Mouse (Mus musculus) heart, postnatal 10 days (tissue): ENCODE data around the gene Klhl35. TPM values are rescaled to one million over a fixed set of nuclear protein-coding genes. Genes with fewer than 3 reads are reported as not detected.
"Not testable (repeated sequence)": the region's sequence is repeated elsewhere in the genome, so short reads cannot be mapped to it uniquely, and the experiment has no call there.

Experiments used
- DNase-seq, 2 experiments: peaks; one replicate each; pipeline ENCODE4 v3.0.0; 2021
- intact Hi-C: fragments of 180-260 bp; cut with DNase I; formaldehyde crosslinking; loops from one replicate; pipeline ENCODE4 v1.15.1; 2025
- total RNA-seq, 2 experiments: library from RNA; stranded (reverse); gene quantifications; 2 replicates each; pipeline ENCODE4 v1.2.3; 2021

The Klhl35 gene
- total RNA-seq, 2 experiments from 2014 or later, result 0.35 to 0.62 TPM

DNA sequence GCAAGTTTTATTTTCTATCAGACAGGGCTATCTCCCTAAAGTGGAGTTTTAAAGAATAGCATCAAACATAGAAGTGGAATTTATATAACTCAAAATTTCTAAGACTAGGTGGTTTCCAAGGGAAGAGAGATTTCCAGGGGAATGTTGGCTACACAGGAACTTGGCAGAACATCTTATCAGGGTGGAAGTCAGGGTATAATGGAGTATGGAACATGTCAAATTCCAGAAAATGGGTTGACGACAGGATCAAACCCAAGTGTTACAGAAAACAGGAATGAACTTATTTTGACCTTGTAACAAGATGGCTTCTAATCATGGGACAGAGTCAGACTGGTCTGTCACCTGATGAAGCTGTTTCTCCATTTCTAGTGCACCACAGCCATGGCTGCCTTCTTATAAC, 18.9 kb downstream of the Klhl35 start:
- DNase-seq, result peak in 1 of 2 experiments; percentile 4
- intact Hi-C loops, result no loop called here

DNA sequence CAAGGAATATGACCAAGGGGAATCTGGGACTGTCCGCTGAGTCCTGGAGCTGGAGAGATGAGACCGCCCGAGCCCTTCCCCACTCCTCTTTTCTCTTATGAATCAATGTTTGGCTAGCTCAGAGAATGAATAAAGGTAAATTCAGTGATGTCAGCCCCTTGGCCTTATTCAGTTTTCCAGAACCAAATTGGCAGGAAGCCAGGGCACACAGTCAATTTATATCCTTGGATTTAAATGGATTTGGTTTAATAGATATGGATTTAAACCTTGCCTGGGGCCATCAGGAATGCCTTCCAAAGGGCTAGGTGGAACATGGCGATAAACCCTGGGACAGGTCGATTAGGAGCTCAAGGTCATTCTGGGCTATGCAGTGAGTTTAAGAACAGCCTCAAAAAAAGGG, 23.9 kb downstream of the Klhl35 start:
- no peak for DNase-seq
- intact Hi-C loops, result no loop called here

DNA sequence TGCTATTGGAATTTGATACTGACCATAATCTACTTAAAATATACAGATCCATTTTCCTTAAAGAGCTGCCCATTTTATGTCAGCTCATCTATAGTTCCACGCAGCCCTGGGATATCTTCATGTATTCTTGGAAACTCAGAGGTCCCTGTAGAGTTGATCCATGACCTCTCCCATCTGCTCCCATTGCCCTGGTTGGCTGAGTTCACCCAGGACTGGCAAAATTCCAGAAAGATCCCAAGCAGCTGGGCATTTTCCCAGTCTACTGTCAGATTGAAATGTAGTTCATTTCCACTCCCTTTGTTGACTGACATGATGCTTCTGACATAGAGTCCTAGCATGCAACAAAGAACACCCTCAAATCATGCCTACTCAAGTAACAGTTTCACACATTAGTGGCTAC, 33.3 kb downstream of the Klhl35 start:
- DNase-seq, result no peak
- intact Hi-C loops, result no loop called here

DNA sequence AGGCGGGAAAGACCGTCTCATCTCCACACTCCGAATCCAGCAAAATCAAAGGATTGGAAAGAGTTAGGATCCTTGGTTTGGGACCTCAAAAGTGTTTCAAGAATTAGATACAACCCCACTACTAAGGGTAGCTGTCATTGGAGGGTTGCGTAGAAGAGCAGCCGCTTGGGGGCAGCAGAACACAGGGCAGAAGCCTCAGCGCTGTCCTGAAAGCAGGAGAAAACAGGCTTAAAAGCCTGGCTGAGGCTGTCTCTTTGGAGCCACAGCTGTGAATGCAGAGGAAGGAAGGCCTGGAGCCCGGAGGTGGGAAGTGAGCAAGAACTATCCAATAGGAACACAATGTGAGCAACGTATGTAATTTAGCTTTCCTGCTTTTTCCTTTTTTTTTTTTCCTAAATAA, 34.4 kb downstream of the Klhl35 start:
- peak; percentile 82 to 90 for DNase-seq
- intact Hi-C loops, result loop anchor here (1.0 to 5.0 kb wide), 4 partner anchors 56 to 377 kb away; no protein-coding TSS in a partner anchor

DNA sequence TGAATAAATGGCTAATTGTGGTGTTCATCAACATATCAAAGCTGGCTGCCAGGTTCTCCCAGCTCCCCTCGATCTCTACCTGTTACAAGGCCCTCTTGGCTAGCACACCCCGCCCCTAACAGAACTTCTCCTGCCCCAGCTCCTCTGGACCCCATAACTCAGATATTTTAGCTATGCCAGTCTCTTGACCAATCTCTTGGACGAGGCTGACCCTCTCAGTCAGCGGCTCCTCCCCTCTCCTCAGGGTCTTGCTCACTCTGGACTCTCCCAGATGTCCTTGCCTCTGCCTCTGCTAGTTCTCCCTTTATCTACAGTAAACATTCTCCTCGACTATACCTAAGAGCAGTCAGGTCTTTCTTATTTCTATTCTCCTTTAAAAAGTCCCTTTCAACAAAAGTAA, 34.9 kb downstream of the Klhl35 start:
- DNase-seq, result no peak
- intact Hi-C loops, result loop anchor here (1.0 to 5.0 kb wide), 4 partner anchors 56 to 377 kb away; no protein-coding TSS in a partner anchor

DNA sequence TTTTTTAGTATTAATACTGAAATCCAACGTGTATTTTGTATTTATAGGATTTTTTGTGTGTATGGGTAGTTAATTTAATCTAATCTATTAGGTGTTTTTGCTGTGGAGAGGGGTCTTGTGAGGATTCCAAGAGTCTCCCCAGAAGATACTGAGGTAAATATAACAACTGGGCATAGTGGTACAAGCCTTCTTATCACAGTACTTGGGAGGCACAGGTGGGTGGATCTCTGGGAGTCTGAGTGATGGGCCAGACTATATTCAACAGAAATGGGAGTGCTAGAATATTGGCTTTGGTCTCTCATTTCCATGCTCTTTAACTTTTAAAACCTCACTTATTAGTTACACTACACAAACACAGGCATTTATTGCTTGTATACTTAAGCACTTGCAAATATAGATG, 35.3 kb downstream of the Klhl35 start:
- intact Hi-C loops, result loop anchor here (5.0 kb wide), 2 partner anchors 296 to 376 kb away; no protein-coding TSS in a partner anchor

DNA sequence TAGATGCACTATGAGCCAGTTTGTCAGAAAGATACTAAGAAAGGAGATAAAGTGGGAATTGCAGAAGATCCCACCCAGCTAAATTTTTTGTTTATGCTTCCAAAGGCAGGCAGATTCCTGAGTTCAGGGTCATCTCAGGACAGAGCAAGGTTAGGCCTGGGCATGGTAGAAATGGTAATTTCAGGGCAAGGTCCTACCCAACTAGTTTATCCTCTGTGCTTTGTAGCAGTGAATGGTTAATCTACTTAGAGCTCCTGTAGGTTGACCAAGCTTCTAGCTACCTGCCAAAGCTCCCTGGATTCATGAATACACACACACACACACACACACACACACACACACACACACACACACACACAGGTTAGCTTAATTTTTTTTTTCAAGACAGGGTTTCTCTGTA, 38.8 kb downstream of the Klhl35 start:
- DNase-seq, result no peak
- intact Hi-C loops, result loop anchor here (5.0 kb wide), 2 partner anchors 293 to 373 kb away; no protein-coding TSS in a partner anchor

More for the DNA sequence above, 35.3 kb downstream of the Klhl35 start:
- DNase-seq, result no peak

DNA sequence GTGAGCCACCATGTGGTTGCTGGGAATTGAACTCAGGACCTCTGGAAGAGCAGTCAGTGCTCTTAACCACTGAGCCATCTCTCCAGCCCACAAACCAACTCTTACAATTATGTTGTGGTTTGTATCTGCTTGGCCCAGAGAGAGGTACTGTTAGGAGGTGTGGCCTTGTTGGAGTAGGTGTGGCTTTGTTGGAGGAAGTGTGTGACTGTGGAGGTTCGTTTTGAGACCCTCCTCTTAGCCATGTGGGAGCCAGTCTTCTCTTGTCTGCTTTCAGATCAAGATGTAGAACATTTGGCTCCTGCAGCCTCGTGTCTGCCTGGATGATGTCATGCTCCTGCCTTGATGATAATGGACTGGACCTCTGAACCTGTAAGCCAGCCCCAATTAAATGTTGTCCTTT, 42.4 kb downstream of the Klhl35 start:
- intact Hi-C loops, DNase-seq: not testable (repeated sequence)

DNA sequence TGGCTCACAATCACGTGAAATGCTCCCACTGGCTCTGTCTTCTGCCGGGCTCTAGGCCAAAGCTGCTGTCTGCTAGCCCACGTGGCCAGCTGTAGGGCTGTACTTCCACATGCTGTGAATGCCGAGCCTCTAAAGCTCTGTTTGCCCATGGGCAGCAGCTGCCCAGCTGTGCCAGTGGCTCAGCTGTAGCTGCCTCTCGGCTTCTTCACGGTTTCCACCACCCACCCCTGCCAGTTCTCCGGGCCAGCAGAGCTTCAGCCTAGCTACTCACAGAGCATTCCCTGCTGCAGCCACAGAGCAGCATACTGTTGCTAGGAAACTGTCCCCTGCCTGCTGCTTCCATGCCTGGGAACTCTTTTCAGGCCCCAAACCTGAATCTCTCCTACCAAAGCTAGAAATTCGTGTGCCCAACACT, 44.3 kb downstream of the Klhl35 start:
- peak; percentile 67 to 80 for DNase-seq
- intact Hi-C loops, result no loop called here

DNA sequence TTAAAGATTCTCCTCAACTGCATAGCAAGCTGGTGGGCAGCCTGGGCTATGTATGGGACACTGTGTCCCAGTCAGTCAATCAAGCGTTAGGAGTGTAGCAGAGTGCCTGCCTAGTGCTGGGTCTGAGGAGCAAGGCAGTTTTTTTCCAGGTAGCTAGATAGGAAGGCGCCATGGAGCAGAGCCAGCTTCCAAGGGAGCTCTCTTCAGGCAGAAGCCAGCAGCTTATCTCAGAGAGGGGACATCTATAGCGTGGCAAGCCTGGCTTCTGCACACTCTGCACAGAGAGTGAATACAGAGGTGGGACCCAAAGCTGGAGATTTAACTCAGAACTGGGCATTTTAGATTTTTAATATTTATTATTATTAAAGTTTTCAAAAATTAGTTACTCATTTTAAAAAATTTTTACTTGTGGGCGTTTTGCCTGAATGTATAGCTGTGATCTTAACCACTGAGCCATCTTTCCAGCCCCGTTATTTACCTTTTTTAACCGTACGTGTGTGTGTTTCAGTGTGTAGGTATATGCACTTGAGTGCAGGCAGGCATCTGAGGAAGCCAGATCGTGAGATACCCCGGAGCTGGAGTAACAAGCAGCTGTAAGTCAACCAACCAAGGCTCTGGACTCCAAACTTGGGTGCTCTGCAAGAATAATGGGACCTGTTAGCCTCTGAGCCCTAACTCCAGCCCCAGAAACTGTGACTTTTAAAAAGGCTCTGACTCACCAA, 50.4 kb downstream of the Klhl35 start:
- intact Hi-C loops, result no loop called here

DNA sequence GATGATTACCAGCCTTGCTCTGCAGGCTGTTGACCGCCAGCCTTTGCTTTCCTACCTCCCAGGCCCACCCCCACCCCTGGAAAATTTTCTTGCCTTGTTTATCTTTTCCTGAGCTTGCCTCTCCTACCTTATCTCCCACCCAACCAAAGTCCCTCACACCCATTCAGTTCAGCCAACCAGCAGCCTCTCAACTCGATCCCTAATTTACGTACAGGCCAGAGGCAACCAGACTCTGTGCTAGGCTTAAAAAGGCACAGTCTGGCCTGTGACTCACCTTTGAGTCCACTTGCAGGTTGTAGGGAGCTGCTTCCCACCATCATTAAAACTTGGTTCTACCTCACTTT, 51.0 kb downstream of the Klhl35 start:
- intact Hi-C loops, result no loop called here

More for the DNA sequence above, 50.4 kb downstream of the Klhl35 start:
- DNase-seq, result no peak

DNA sequence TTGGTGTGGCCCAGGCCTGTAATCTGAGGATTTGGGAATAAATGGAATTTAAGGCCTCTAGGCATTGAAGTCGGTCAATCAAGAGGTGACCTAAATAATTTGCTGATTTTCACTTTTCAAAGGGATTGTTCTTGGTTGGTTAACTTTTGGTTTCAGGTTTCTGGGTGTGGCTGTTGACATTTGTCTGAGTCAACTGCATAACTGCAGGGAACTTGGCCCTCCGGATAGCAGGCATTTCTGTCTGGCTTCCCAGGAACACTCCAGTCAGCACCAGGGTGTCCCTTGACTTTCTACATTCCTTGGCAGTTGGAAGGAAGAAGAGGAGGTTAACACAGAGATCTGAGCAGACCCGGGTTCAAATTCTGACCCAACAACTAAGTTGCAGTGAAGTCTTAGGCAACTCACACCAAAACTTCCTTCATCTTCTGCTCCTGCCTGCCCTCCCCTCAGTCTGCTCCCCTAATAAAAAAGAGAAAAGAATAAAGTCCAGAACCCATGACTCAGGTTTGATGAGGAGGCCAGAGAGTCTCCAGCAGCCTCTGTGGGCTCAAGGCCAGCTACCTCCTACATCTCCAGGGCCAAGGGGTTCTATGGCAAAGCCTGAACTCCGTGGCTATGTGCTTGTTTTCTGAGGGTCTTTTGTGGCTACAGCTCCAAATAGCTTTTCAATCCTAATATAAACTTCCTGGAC, 53.3 kb downstream of the Klhl35 start:
- intact Hi-C loops, result no loop called here
- DNase-seq, result no peak

More for the DNA sequence above, 51.0 kb downstream of the Klhl35 start:
- no peak for DNase-seq

DNA sequence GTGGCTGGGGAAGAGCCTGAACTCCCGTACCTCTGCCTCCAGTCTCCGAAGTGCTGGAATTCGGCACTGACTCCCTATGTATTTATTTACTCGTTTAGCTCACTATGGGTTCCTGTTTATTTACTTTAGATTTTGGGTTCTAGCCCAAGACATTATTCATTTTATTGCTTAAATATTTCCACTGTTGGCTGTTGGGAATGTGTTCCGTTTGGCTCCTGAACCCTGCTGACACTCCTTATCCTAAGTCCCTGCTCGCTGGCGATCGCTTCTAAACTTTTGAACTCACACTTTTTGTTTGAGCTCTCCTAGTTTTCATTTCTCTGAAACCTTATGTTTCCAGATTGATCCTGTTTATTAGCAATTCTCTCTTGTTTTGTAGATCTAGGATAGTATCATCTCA, 57.3 kb downstream of the Klhl35 start:
- no peak for DNase-seq
- intact Hi-C loops, result no loop called here

Other genes starting within 250 kb of the Klhl35 start
- gene Mogat2, start 227.4 kb upstream of the Klhl35 start, total RNA-seq, result not detected
- gene Map6, start 198.6 kb upstream of the Klhl35 start, total RNA-seq, result 1 to 10 TPM; 5.1 to 6.0 TPM
- gene Serpinh1, start 112.8 kb upstream of the Klhl35 start, total RNA-seq, result 100 to 1,000 TPM; 442 to 536 TPM
- gene Gdpd5, start 84.6 kb upstream of the Klhl35 start, total RNA-seq, result 10 to 100 TPM; 40.9 to 43.1 TPM
- 100 to 1,000 TPM; 380 to 408 TPM for gene Rps3, start 17.7 kb downstream of the Klhl35 start, total RNA-seq
- 10 to 100 TPM; 25.0 to 33.3 TPM for gene Arrb1, start 69.5 kb downstream of the Klhl35 start, total RNA-seq
- gene Tpbgl, start 161.1 kb downstream of the Klhl35 start, total RNA-seq, result 1 to 10 TPM; 3.1 to 3.5 TPM
- 1 to 10 TPM; 8.0 to 8.7 TPM for gene Slco2b1, start 245.3 kb downstream of the Klhl35 start, total RNA-seq